Mouse (Mus musculus) heart, adult 2 months (tissue): ENCODE results near the gene Actl11.

ENCODE experiments used
- EP300 ChIP-seq: fragments of 200-500 bp; IDR thresholded peaks from 2 replicates; pipeline ENCODE4 v1.6.1; 2011; ENCODE audit warnings: low read depth, low read length, control low read depth; ENCODE audit not compliant: insufficient read depth
- POLR2A ChIP-seq: fragments of 200-500 bp; IDR thresholded peaks from 2 replicates; pipeline ENCODE4 v1.6.1; 2011; ENCODE audit warnings: mild to moderate bottlenecking, low read depth, low read length, control low read depth; ENCODE audit not compliant: insufficient read depth

DNA sequence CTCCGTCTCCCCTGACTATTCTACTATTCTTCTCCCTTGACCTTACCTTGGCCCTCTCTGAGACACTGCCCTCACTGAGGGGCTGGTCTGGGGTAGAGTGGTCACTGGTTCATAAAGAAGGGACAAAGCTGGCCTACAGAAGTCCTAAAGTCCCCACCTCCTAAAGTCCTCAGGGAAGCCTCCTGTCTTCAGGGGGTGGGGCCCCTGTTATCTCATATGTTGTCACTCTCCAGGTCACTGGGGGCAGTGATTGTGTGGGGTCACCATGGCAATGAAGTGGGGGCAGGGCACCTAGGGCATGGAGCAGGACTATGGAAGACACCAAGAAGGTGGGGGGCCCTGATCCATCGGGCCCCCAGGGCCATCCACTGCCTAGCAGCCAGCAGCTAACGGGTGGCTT is at the start of gene Actl11:
- no peak for TF ChIP-seq EP300
- TF ChIP-seq POLR2A: no peak
